Comparison of ENCODE assay signal across 25 mouse cellular contexts in the genomic region with DNA sequence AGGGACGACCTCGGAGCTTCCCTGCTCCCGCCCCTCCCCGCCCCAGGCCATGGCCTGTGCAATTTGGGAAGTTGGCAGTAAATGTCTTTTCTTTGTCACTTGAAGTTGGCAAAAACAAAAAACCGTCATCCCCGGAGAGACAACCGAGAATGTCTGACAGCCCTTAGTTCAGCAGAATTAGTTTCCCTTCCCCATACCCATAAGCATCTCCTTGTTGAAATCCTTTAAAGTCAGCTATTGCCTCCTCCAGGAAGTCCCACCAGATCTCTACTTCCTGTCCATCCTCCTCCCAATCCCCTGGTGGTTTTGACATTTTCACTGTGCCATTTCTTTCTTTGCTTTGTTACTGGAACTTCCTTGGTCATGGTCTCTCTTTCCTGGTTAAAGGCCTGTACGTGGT. TPM values are rescaled to one million over a fixed set of nuclear protein-coding genes. Genes with fewer than 3 reads are reported as not detected.
"Had no signal": no experiment of that assay in that cellular context is flagged by ENCODE, and none has a peak within 500 bp of the region (broad histone marks: within the 10 kb centered on the region; RNA-seq: fewer than 3 reads in every experiment).

No protein-coding gene starts in this region.

- DNase-seq: kidney, adult 11 months; kidney, adult 9 months; kidney, postnatal 14 days; liver; liver, embryonic 13.5 days; lung, embryonic 14.5 days; thymus, postnatal 25 days had no signal

- H3K36me3 ChIP-seq: limb, embryonic 10.5 days; limb, embryonic 13.5 days; liver, embryonic 13.5 days; midbrain, embryonic 10.5 days; midbrain, embryonic 13.5 days; neural tube, embryonic 13.5 days had no signal

- H3K4me2 ChIP-seq: limb, embryonic 13.5 days; liver, embryonic 13.5 days; lung, embryonic 14.5 days; midbrain, embryonic 13.5 days; neural tube, embryonic 13.5 days had no signal

- H3K9me3 ChIP-seq: limb, embryonic 10.5 days; limb, embryonic 13.5 days; liver, embryonic 13.5 days had no signal

- H3K4me3 ChIP-seq: limb, embryonic 10.5 days; limb, embryonic 13.5 days; liver, embryonic 13.5 days; megakaryocyte, embryonic 14.5 days; midbrain, embryonic 10.5 days; midbrain, embryonic 13.5 days; myocyte; neural tube, embryonic 13.5 days had no signal

- H3K4me1 ChIP-seq: liver, embryonic 13.5 days; midbrain, embryonic 10.5 days; midbrain, embryonic 13.5 days had no signal

- H3K9ac ChIP-seq: limb, embryonic 13.5 days; liver, embryonic 13.5 days; lung, embryonic 14.5 days; midbrain, embryonic 13.5 days; neural tube, embryonic 13.5 days had no signal

- H3K27ac ChIP-seq: limb, embryonic 10.5 days; limb, embryonic 13.5 days; liver, embryonic 13.5 days; macrophage; midbrain, embryonic 10.5 days; midbrain, embryonic 13.5 days; neural tube, embryonic 13.5 days; stomach, postnatal 0 days had no signal

- H3K27me3 ChIP-seq: liver, embryonic 13.5 days had no signal

- ATAC-seq: lung, postnatal 0 days; midbrain, embryonic 13.5 days; midbrain, embryonic 16.5 days had no signal

RNA-seq across cellular contexts. Expression of a gene that starts 54.8 kb away (rescaled TPM):
- total RNA-seq: layer of hippocampus, adult 18-20 months; layer of hippocampus, postnatal 14 days; left cerebral cortex, postnatal 25 days; monocyte, adult 5-6 weeks; neutrophil, adult 5-6 weeks had no signal
- polyA plus RNA-seq: liver, embryonic 13.5 days; liver, embryonic 16.5 days; lung, embryonic 14.5 days; lung, postnatal 0 days; macrophage; myocyte; stomach, embryonic 14.5 days; stomach, postnatal 0 days had no signal
